Mouse (Mus musculus) MEL (cell line): ENCODE measurements around the gene Gm42791. TPM values are rescaled to one million over a fixed set of nuclear protein-coding genes. Genes with fewer than 3 reads are reported as not detected.

Experiments used
- DNase-seq: peaks from one replicate; pipeline ENCODE4 v3.0.0; 2011; ENCODE audit warnings: low read depth, low spot score
- H3K27ac ChIP-seq: 2 replicates; pipeline ENCODE4 v1.5.1; 2012; ENCODE audit warnings: low read depth, mild to moderate bottlenecking, control low read depth, low read length, moderate library complexity; ENCODE audit not compliant: control insufficient read depth
- H3K27me3 ChIP-seq, 2 experiments: fragments of 150-350 bp in 1 of 2; sonication (generic) in 1 of 2; 2 replicates each; pipeline ENCODE4 v1.6.1; 2012; ENCODE audit warnings: low read length in 2 of 2, mild to moderate bottlenecking in 2 of 2, improper control_type of control experiment in 1 of 2, moderate library complexity in 1 of 2; ENCODE audit not compliant: insufficient read depth in 2 of 2, control insufficient read depth in 1 of 2
- H3K36me3 ChIP-seq, 2 experiments: 2 replicates each; pipeline ENCODE4 v1.6.1; 2012 to 2014; ENCODE audit warnings: low read length in 2 of 2, improper control_type of control experiment in 1 of 2, inconsistent platforms in 1 of 2, mild to moderate bottlenecking in 1 of 2; ENCODE audit not compliant: insufficient read depth in 2 of 2, control insufficient read depth in 1 of 2
- H3K4me1 ChIP-seq, 2 experiments: fragments of 150-350 bp in 1 of 2; sonication (generic) in 1 of 2; 2 replicates each; pipeline ENCODE4 v1.6.1; 2012; ENCODE audit warnings: low read length in 2 of 2, improper control_type of control experiment in 1 of 2, mild to moderate bottlenecking in 1 of 2; ENCODE audit not compliant: insufficient read depth in 2 of 2, control insufficient read depth in 1 of 2
- H3K4me3 ChIP-seq, 2 experiments: fragments of 150-350 bp in 1 of 2; sonication (generic) in 1 of 2; 2 replicates each; pipeline ENCODE4 v1.5.1; 2012; ENCODE audit warnings: low read depth in 2 of 2, low read length in 2 of 2, mild to moderate bottlenecking in 2 of 2, moderate library complexity in 2 of 2, control low read depth in 1 of 2, improper control_type of control experiment in 1 of 2; ENCODE audit not compliant: control insufficient read depth in 1 of 2, insufficient read depth in 1 of 2
- H3K79me2 ChIP-seq: 2 replicates; pipeline ENCODE4 v1.6.1; 2012; ENCODE audit warnings: mild to moderate bottlenecking, low read length, moderate library complexity; ENCODE audit not compliant: control insufficient read depth, poor library complexity, insufficient read depth
- H3K9ac ChIP-seq: 2 replicates; pipeline ENCODE4 v1.6.1; 2012; ENCODE audit warnings: low read depth, mild to moderate bottlenecking, control low read depth, low read length, moderate library complexity; ENCODE audit not compliant: control insufficient read depth, poor library complexity, severe bottlenecking
- H3K9me3 ChIP-seq: fragments of 150-350 bp; sonication (generic); replicated peaks from 2 replicates; pipeline ENCODE4 v1.6.1; 2012; ENCODE audit warnings: mild to moderate bottlenecking, low read length, improper control_type of control experiment, moderate library complexity; ENCODE audit not compliant: insufficient read depth
- CHD2 ChIP-seq: IDR thresholded peaks from 2 replicates; pipeline ENCODE4 v1.6.1; 2011; ENCODE audit warnings: low read length, improper control_type of control experiment
- E2F4 ChIP-seq: IDR thresholded peaks from 2 replicates; pipeline ENCODE4 v1.6.1; 2011; ENCODE audit warnings: low read depth, low read length, improper control_type of control experiment, borderline replicate concordance
- ELF1 ChIP-seq: IDR thresholded peaks from 2 replicates; pipeline ENCODE4 v1.6.1; 2014; ENCODE audit warnings: low read depth, mild to moderate bottlenecking, inconsistent platforms, low read length, improper control_type of control experiment, moderate library complexity
- EP300 ChIP-seq, 2 experiments: IDR thresholded peaks; 2 replicates each; pipeline ENCODE4 v1.6.1; 2011; ENCODE audit warnings: improper control_type of control experiment in 2 of 2, low read length in 2 of 2, low read depth in 1 of 2, mild to moderate bottlenecking in 1 of 2
- GABPA ChIP-seq: IDR thresholded peaks from 2 replicates; pipeline ENCODE4 v1.6.1; 2012; ENCODE audit warnings: low read depth, mild to moderate bottlenecking, inconsistent platforms, low read length, improper control_type of control experiment, moderate library complexity
- JUND ChIP-seq: IDR thresholded peaks from 2 replicates; pipeline ENCODE4 v1.6.1; 2011; ENCODE audit warnings: low read depth, mild to moderate bottlenecking, improper control_type of control experiment, low read length
- KAT2A ChIP-seq: conservative IDR thresholded peaks from 2 replicates; pipeline ENCODE4 v1.6.1; 2012; ENCODE audit warnings: low read depth, low read length, improper control_type of control experiment, inconsistent platforms
- MAZ ChIP-seq: IDR thresholded peaks from 2 replicates; pipeline ENCODE4 v1.6.1; 2012; ENCODE audit warnings: low read depth, mild to moderate bottlenecking, inconsistent platforms, low read length, improper control_type of control experiment
- MYC ChIP-seq: IDR thresholded peaks from 2 replicates; pipeline ENCODE4 v1.6.1; 2011; ENCODE audit warnings: low read depth, mild to moderate bottlenecking, low read length, improper control_type of control experiment, moderate library complexity
- NELFE ChIP-seq: IDR thresholded peaks from 2 replicates; pipeline ENCODE4 v1.6.1; 2011; ENCODE audit warnings: low read depth, low read length, improper control_type of control experiment
- POLR2AphosphoS5 ChIP-seq: IDR thresholded peaks from 2 replicates; pipeline ENCODE4 v1.6.1; 2012; ENCODE audit warnings: low read depth, borderline replicate concordance, mild to moderate bottlenecking, inconsistent platforms, low read length, moderate library complexity, mixed read lengths
- RCOR1 ChIP-seq: IDR thresholded peaks from 2 replicates; pipeline ENCODE4 v1.6.1; 2012; ENCODE audit warnings: low read depth, mild to moderate bottlenecking, inconsistent platforms, low read length, improper control_type of control experiment
- SMC3 ChIP-seq: IDR thresholded peaks from 2 replicates; pipeline ENCODE4 v1.6.1; 2011; ENCODE audit warnings: low read depth, low read length, improper control_type of control experiment
- UBTF ChIP-seq: IDR thresholded peaks from 2 replicates; pipeline ENCODE4 v1.6.1; 2012; ENCODE audit warnings: low read depth, mild to moderate bottlenecking, inconsistent platforms, low read length, improper control_type of control experiment, moderate library complexity, borderline replicate concordance; ENCODE audit not compliant: insufficient read depth
- USF2 ChIP-seq, 2 experiments: IDR thresholded peaks; 2 replicates each; pipeline ENCODE4 v1.6.1; 2011 to 2012; ENCODE audit warnings: improper control_type of control experiment in 2 of 2, low read length in 2 of 2, borderline replicate concordance in 1 of 2, inconsistent platforms in 1 of 2, low read depth in 1 of 2, mild to moderate bottlenecking in 1 of 2; ENCODE audit not compliant: insufficient read depth in 1 of 2
- ZNF384 ChIP-seq: IDR thresholded peaks from 2 replicates; pipeline ENCODE4 v1.6.1; 2012; ENCODE audit warnings: low read depth, mild to moderate bottlenecking, inconsistent platforms, low read length, improper control_type of control experiment
- polyA plus RNA-seq, 2 experiments: library from polyadenylated mRNA; stranded (reverse) in 1 of 2; unstranded in 1 of 2; fragments of >175 nt in 1 of 2; fragments of >200 nt in 1 of 2; gene quantifications; 2 replicates each; pipeline versions ENCODE4 v1.2.1 to v1.2.4; 2012; ENCODE audit warnings: low replicate concordance in 2 of 2, low read depth in 1 of 2; ENCODE audit not compliant: insufficient read length in 2 of 2, insufficient read depth in 1 of 2, missing spikeins in 1 of 2
- total RNA-seq: library from RNA; depleted of rRNA; stranded (reverse); fragments of 300-350 nt; gene quantifications from 2 replicates; pipeline ENCODE4 v1.2.3, GENCODE M21; 2012

The Gm42791 gene
- total and polyA plus RNA-seq, 3 experiments: 1.2 to 2.1 TPM; not detected in 1

DNA sequence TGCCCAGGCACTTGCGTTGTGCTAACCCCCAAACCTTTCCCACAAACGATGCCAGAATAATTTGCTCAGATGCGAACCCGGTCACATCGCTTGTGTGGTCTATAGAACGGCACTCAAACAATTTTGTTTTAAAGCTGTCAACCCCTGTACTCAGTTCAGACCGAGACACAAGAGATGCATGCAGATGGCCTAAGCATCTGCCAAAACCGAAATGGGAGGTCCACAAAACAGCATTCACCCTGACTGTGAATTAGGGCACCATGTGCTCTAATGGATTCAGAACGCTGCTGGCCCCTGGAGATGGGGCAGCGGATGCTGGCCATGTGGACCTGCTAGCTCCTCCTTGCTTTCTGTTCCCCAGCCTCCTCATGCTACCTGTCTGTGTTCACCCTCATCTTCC lies 53.1 kb downstream of the Gm42791 start:
- Histone ChIP-seq H3K36me3 (no peaks in the 10 kb centered on the region; a peak in 1 of 4 replicates), H3K79me2 (no peaks in the 10 kb centered on the region), H3K4me3 (no peak overlapping the region), H3K27ac (no peak overlapping the region), H3K4me1 (no peaks in the 10 kb centered on the region; a peak in 2 of 4 replicates), H3K9me3 (no peaks in the 10 kb centered on the region), H3K27me3 (no peaks in the 10 kb centered on the region), H3K9ac (no peak overlapping the region)
- no peak for DNase-seq
- no peak for TF ChIP-seq KAT2A
- no peak for TF ChIP-seq UBTF
- TF ChIP-seq MYC: no peak
- TF ChIP-seq CHD2: no peak
- TF ChIP-seq SMC3: no peak
- no peak for TF ChIP-seq USF2 (IDR thresholded peaks at IDR 0.05; ENCODE audit: borderline replicate concordance in 1 of 2, insufficient read depth in 1 of 2, low read depth in 1 of 2, low read length in 2 of 2)
- TF ChIP-seq NELFE: no peak

DNA sequence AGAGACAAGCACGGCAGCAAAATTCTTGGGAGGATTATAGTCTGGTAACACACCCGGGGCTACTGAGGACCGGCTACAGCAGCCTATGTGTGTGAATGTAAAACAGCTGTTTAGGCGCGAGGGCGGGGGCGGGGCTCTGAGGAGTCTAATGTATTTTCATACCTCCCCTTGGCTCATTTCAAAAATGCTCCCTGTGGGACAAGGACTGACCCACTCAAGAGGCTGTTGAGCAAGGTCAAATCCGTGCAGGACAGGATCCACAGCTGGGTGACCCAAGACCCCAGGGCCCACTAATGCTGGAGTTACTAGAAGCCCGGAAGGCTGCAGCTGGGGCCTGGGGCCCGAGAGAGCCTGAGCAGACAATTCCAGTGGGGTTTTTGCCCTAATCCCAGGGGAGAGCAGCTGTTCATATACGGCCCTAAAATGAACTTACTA lies 55.0 kb downstream of the Gm42791 start:
- Histone ChIP-seq H3K27ac (no peak overlapping the region), H3K4me1 (peaks cover 8 to 9% of the 10 kb centered on the region in 2 experiments), H3K27me3 (no peaks in the 10 kb centered on the region), H3K4me3 (no peak overlapping the region), H3K36me3 (peaks cover 0 to 4% of the 10 kb centered on the region in 2 experiments; a peak in 2 of 4 replicates)
- no peak for DNase-seq
- TF ChIP-seq MAZ: no peak
- TF ChIP-seq GABPA: no peak
- TF ChIP-seq POLR2AphosphoS5: no peak
- no peak for TF ChIP-seq E2F4
- no peak for TF ChIP-seq RCOR1
- no peak for TF ChIP-seq EP300 (IDR thresholded peaks at IDR 0.05; ENCODE audit: low read depth in 1 of 2, low read length in 2 of 2)
- no peak for TF ChIP-seq ELF1
- no peak for TF ChIP-seq ZNF384
- no peak for TF ChIP-seq JUND
- TF ChIP-seq, all 39 proteins: peak for 0
- H3K9me3 ChIP-seq: no peaks in the 10 kb centered on the region
- no peak overlapping the region for H3K9ac ChIP-seq
- H3K79me2 ChIP-seq: no peaks in the 10 kb centered on the region
